Mouse (Mus musculus): ENCODE measurements at regions not wholly inside any gene's neighbourhood (a gene's known extent, or its start where the extent isn't known, plus 50 kb on each side); places are given as distances from the start of the nearest gene placed in this dataset.

GRCm38 (mm10) chr10:101614230-101614629 lies 67.1 kb upstream of the Mgat4c start:
- peak; percentile 1 to 4 for DNase-seq (ENCODE audit: low spot score in 2 of 2)
